Mouse (Mus musculus) right cerebral cortex, adult 2 months (tissue): ENCODE data around the gene Top2b.

ENCODE experiments used
- DNase-seq, 2 experiments: peaks; one replicate each; pipeline ENCODE4 v3.0.0; 2021 to 2022; ENCODE audit warnings: low spot score in 2 of 2

Top2b gene

GRCm38 (mm10) chr14:16414163-16414562, 49.2 kb downstream of the Top2b start:
- DNase-seq, result no peak

GRCm38 (mm10) chr14:16427569-16427968, 62.6 kb downstream of the Top2b start:
- no peak for DNase-seq

GRCm38 (mm10) chr14:16431941-16432499, 67.0 kb downstream of the Top2b start:
- DNase-seq, result no peak

GRCm38 (mm10) chr14:16432550-16432949, 67.6 kb downstream of the Top2b start:
- no peak for DNase-seq

GRCm38 (mm10) chr14:16433206-16433605, 68.2 kb downstream of the Top2b start:
- DNase-seq, result peak; percentile 47 to 50

GRCm38 (mm10) chr14:16434396-16435171, 69.6 kb downstream of the Top2b start:
- DNase-seq, result peak; percentile 69 to 74

- no peak for DNase-seq
Observed at GRCm38 (mm10) chr14:16437386-16437785, 72.4 kb downstream of the Top2b start.

GRCm38 (mm10) chr14:16439385-16440126, 74.6 kb downstream of the Top2b start:
- DNase-seq, result no peak

- DNase-seq, result no peak
Observed at GRCm38 (mm10) chr14:16444859-16445258, 79.9 kb downstream of the Top2b start.

- no peak for DNase-seq
Observed at GRCm38 (mm10) chr14:16447587-16447986, 82.6 kb downstream of the Top2b start.

GRCm38 (mm10) chr14:16448269-16448987, 83.4 kb downstream of the Top2b start:
- DNase-seq, result no peak

GRCm38 (mm10) chr14:16478606-16479323, 113.8 kb downstream of the Top2b start:
- no peak for DNase-seq

GRCm38 (mm10) chr14:16479521-16479920, 114.5 kb downstream of the Top2b start:
- no peak for DNase-seq

GRCm38 (mm10) chr14:16480621-16481020, 115.6 kb downstream of the Top2b start:
- no peak for DNase-seq

- no peak for DNase-seq
Observed at GRCm38 (mm10) chr14:16483656-16484380, 118.8 kb downstream of the Top2b start.
